Mouse (Mus musculus) neural tube, embryonic 14.5 days (tissue): ENCODE measurements around the gene Rbm33. TPM values are rescaled to one million over a fixed set of nuclear protein-coding genes. Genes with fewer than 3 reads are reported as not detected.
A peak's percentile ranks its signal among the peaks of the same experiment; 100 is the strongest.

Experiments used
- ATAC-seq: fragments of 200-750 bp; cut with Nextera tagmentation; 2 replicates; pipeline ENCODE4 v1.8.0; 2017; ENCODE audit warnings: low read depth, mild to moderate bottlenecking, moderate TSS enrichment, moderate library complexity
- H3K27ac ChIP-seq: fragments of 300-500 bp; sonication (generic); 2 replicates; pipeline ENCODE4 v1.5.1; 2014; ENCODE audit warnings: low read depth, mild to moderate bottlenecking, control low read depth, low read length, moderate library complexity, mixed read lengths
- H3K27me3 ChIP-seq: fragments of 300-500 bp; sonication (generic); 2 replicates; pipeline ENCODE4 v1.6.1; 2014; ENCODE audit warnings: low read length; ENCODE audit not compliant: control insufficient read depth, insufficient read depth
- H3K36me3 ChIP-seq: fragments of 300-500 bp; sonication (generic); 2 replicates; pipeline ENCODE4 v1.6.1; 2014; ENCODE audit warnings: low read length, mixed read lengths; ENCODE audit not compliant: control insufficient read depth, insufficient read depth
- H3K4me1 ChIP-seq: fragments of 300-500 bp; sonication (generic); 2 replicates; pipeline ENCODE4 v1.6.1; 2014; ENCODE audit warnings: low read length; ENCODE audit not compliant: control insufficient read depth, insufficient read depth
- H3K4me2 ChIP-seq: fragments of 300-500 bp; sonication (generic); 2 replicates; pipeline ENCODE4 v1.6.1; 2014; ENCODE audit warnings: mild to moderate bottlenecking, low read depth, low read length, control low read depth
- H3K4me3 ChIP-seq: fragments of 300-500 bp; sonication (generic); 2 replicates; pipeline ENCODE4 v1.5.1; 2014; ENCODE audit warnings: low read depth, low read length, control low read depth, mixed read lengths
- H3K9ac ChIP-seq: fragments of 300-500 bp; sonication (generic); replicated peaks from 2 replicates; pipeline ENCODE4 v1.6.1; 2014; ENCODE audit warnings: low read depth, mild to moderate bottlenecking, control low read depth, low read length, mixed read lengths
- H3K9me3 ChIP-seq: fragments of 300-500 bp; sonication (generic); 2 replicates; pipeline ENCODE4 v1.6.1; 2016; ENCODE audit warnings: low read length; ENCODE audit not compliant: control insufficient read depth
- WGBS: fragments of 180-500 bp; shearing (Covaris S2); extraction: QIAGEN DNeasy Blood & Tissue Kit; methylation state at CpG from one replicate; pipeline ENCODE4 v1.1.7; 2014; 5-methylcytosine and 5-hydroxymethylcytosine counted together
- polyA plus RNA-seq: library from polyadenylated mRNA; unstranded; fragments of >200 nt; fragmentation: Nextera tagmentation; extraction: Ambion mirVana; gene quantifications from 2 replicates; pipeline ENCODE4 v1.2.1, GENCODE M21; 2014

Gene Rbm33
- polyA plus RNA-seq, 1 experiment from 2014 or later, result 26.6 TPM

DNA sequence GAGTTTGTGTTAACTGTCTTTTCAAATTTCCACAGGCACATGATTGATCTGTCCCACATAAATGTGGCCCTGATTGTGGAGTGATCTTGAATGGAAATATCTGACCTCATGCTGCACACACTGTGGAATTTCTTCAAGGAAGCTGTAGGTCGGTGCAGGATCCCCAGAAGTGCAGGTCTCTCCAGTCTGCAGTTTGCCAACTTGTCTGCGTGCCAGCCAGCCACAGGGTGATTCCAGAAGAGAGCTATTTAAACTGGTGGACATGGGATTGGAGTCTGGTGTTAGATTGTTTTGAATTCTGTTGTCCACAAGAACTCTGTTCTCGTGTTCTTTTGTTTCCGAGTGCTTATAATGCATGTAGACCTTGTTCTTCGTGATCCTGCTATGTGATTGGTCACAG, 96.6 kb downstream of the Rbm33 start:
- H3K4me1 ChIP-seq, result no peaks in the 10 kb centered on the region
- H3K27me3 ChIP-seq, result no peaks in the 10 kb centered on the region
- no peak overlapping the region for H3K27ac ChIP-seq
- 96% methylated on average over 5 of the region's 5 CpGs for WGBS
- ATAC-seq, result no peak
- no peak overlapping the region for H3K9ac ChIP-seq
- peaks cover 52% of the 10 kb centered on the region for H3K36me3 ChIP-seq
- H3K4me3 ChIP-seq, result no peak overlapping the region
- H3K9me3 ChIP-seq, result no peaks in the 10 kb centered on the region
- no peak overlapping the region for H3K4me2 ChIP-seq

DNA sequence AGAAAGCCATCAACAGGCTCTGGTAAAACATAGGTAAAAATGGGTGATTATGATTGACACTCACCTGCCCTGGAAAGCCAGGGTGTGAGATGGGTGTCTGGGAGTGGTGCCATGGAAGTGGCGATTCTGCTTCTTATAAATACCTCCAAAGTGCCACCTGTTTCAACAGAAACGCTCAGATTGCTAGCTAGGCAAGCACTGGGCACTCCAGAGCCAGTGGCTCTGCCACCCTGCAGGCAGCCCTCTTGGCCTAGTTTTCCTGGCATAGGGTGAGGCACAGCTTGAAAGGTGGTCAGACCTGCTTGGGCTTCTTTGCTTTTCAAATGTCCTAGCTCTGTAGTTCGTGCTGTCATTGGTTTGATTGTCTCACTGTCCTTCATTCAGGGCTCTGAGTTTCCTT, 97.2 kb downstream of the Rbm33 start:
- H3K4me1 ChIP-seq, result no peaks in the 10 kb centered on the region
- no peak overlapping the region for H3K4me2 ChIP-seq
- 94% methylated on average over 3 of the region's 3 CpGs for WGBS
- ATAC-seq, result no peak
- H3K27me3 ChIP-seq, result no peaks in the 10 kb centered on the region
- H3K4me3 ChIP-seq, result no peak overlapping the region
- H3K36me3 ChIP-seq, result peaks cover 54% of the 10 kb centered on the region
- no peaks in the 10 kb centered on the region for H3K9me3 ChIP-seq
- no peak overlapping the region for H3K9ac ChIP-seq
- H3K27ac ChIP-seq, result no peak overlapping the region

GRCm38 (mm10) chr5:28416029-28416428, 99.1 kb downstream of the Rbm33 start:
- Histone ChIP-seq H3K4me3 (no peak overlapping the region), H3K9ac (no peak overlapping the region), H3K36me3 (peaks cover 54% of the 10 kb centered on the region), H3K4me2 (no peak overlapping the region), H3K9me3 (no peaks in the 10 kb centered on the region), H3K27me3 (no peaks in the 10 kb centered on the region), H3K27ac (no peak overlapping the region), H3K4me1 (no peaks in the 10 kb centered on the region)
- no peak for ATAC-seq

GRCm38 (mm10) chr5:28418734-28419133, 101.8 kb downstream of the Rbm33 start:
- ATAC-seq, result no peak
- H3K4me3 ChIP-seq, result no peak overlapping the region
- H3K27me3 ChIP-seq, result no peaks in the 10 kb centered on the region
- no peaks in the 10 kb centered on the region for H3K9me3 ChIP-seq
- H3K4me2 ChIP-seq, result no peak overlapping the region
- no peaks in the 10 kb centered on the region for H3K4me1 ChIP-seq
- H3K36me3 ChIP-seq, result peaks cover 33% of the 10 kb centered on the region
- H3K9ac ChIP-seq, result no peak overlapping the region
- 82% methylated on average over 10 of the region's 10 CpGs for WGBS
- H3K27ac ChIP-seq, result no peak overlapping the region

- peaks cover 23% of the 10 kb centered on the region for H3K36me3 ChIP-seq
- H3K9ac ChIP-seq, result no peak overlapping the region
- no peak overlapping the region for H3K4me2 ChIP-seq
- H3K27ac ChIP-seq, result no peak overlapping the region
- no peaks in the 10 kb centered on the region for H3K9me3 ChIP-seq
- no peaks in the 10 kb centered on the region for H3K4me1 ChIP-seq
- H3K4me3 ChIP-seq, result no peak overlapping the region
- 90% methylated on average over 12 of the region's 12 CpGs for WGBS
- ATAC-seq, result no peak
- H3K27me3 ChIP-seq, result no peaks in the 10 kb centered on the region
These were observed 102.8 kb downstream of the Rbm33 start for GRCm38 (mm10) chr5:28419640-28420265.

DNA sequence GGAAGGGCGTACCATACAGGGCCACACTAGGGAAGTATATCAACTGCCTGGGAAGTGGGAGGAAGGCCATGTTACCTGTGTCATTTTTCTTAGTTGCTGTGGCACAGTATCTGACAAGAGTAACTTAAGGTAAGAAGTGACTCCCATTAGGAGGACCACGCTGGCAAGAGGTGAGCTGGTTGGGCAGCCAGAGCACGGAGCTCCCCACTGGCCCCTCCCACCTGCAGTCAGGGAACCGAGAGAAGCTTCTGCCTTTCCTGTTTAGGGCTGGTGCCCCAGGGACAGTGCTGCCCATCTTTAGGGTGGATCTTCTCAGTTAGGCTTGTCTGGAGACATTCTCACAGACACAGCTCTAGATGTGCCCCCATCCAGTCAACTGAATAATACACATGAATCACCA, 106.9 kb downstream of the Rbm33 start:
- ATAC-seq, result no peak
- H3K9me3 ChIP-seq, result no peaks in the 10 kb centered on the region
- H3K9ac ChIP-seq, result no peak overlapping the region
- no peak overlapping the region for H3K4me3 ChIP-seq
- H3K27ac ChIP-seq, result no peak overlapping the region
- no peaks in the 10 kb centered on the region for H3K4me1 ChIP-seq
- H3K4me2 ChIP-seq, result no peak overlapping the region
- H3K36me3 ChIP-seq, result 0 out of 2 replicates have a peak, but pooled peaks cover under 1% of the 10 kb centered on the region
- no peaks in the 10 kb centered on the region for H3K27me3 ChIP-seq
- 74% methylated on average over 4 of the region's 4 CpGs for WGBS

DNA sequence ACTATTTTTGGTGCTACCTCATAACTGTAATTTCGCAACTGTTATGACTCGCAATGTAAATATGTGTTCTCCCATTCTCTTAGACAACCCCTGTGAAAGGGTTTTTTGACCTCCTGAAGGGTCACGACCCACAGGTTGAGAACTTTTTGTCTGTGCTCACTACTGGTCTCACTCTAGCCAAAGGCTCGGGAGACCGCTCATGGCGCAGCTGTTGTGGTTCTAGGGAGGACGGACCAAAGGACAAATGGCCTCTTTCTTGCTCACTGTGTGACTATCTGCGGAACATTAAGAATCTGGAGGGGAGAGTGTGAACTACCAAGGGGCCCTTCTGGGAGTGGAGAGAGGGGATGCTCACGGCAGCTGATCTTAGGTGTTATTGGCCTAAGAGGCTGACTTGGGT, 109.0 kb downstream of the Rbm33 start:
- 93% methylated on average over 9 of the region's 9 CpGs for WGBS
- Histone ChIP-seq H3K4me1 (no peaks in the 10 kb centered on the region), H3K9me3 (no peaks in the 10 kb centered on the region), H3K4me3 (no peak overlapping the region), H3K27ac (no peak overlapping the region), H3K36me3 (no peaks in the 10 kb centered on the region), H3K9ac (no peak overlapping the region), H3K4me2 (no peak overlapping the region), H3K27me3 (no peaks in the 10 kb centered on the region)
- no peak for ATAC-seq

DNA sequence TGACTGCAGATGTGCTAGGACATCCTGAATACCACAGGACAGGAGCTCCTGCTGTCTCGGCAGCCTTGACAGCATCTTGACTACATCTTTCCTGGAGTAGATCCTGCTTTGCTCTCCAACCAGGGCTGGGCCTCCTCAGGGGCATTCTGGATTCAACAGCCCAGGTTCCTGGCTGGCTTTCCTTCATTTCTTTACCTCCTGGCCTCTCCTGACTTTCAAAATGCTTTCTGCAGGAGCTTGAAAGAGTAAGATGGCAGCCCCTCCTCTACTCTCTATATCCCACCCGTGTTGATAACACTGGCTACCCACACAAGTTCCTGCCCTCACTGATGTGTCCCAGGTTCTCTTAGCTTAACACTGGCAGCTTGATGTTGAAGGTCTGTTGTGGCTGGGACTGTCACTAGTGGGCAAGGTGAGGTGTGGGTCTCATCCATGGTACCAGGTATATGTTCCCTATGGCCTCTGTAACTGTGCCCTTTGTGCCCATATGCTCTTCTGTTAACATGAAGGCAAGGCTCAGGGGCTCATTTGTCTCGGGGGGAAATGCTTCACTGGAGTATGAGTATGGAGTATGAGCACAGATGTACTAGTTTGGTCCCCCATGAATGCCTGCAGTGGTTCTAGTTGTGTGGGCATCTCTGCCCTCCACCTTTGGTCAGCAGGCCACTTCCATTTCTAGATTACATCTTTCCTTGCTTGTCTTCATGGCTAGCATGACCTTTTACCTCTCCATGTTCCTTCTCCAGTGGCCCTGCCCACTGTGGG, 133.4 kb downstream of the Rbm33 start:
- Histone ChIP-seq H3K9me3 (no peaks in the 10 kb centered on the region), H3K36me3 (no peaks in the 10 kb centered on the region), H3K9ac (no peak overlapping the region), H3K4me3 (no peak overlapping the region), H3K4me1 (no peaks in the 10 kb centered on the region), H3K4me2 (no peak overlapping the region), H3K27me3 (no peaks in the 10 kb centered on the region; the same call in 1 of the 2 replicates), H3K27ac (no peak overlapping the region)
- ATAC-seq, result no peak
- 70% methylated on average over 3 of the region's 3 CpGs for WGBS

DNA sequence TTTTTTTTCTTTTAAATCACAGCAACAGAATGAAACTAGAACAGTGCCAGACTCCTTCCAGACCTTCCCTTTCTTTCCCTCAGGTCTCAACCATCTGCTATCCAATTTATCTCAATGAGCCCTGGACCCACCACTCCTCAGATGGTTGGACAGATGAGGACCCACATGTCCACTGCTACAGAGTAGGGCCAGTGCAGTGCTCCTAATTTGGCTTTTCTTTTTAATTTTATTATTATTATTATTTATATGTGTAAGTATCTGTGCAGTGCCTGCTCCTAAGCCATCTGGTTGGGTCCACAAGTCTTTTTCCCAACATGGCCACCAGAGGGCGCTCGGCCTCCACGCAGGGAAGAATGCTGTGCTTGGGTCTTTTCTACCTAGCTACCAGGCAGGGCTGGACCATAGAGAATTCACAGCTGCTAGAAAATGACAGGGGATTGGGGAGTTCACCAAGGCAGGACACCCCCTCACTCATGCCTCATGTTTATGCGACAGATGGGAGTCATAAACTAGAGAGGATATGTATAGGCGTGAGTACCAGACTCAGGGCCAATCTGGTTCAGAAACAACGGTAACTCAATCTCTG, 134.2 kb downstream of the Rbm33 start:
- no peaks in the 10 kb centered on the region for H3K4me1 ChIP-seq
- H3K36me3 ChIP-seq, result no peaks in the 10 kb centered on the region
- no peak overlapping the region for H3K27ac ChIP-seq
- ATAC-seq, result peak; percentile 91
- H3K4me3 ChIP-seq, result no peak overlapping the region
- H3K4me2 ChIP-seq, result no peak overlapping the region
- H3K9me3 ChIP-seq, result no peaks in the 10 kb centered on the region
- H3K9ac ChIP-seq, result no peak overlapping the region
- WGBS, result 30% methylated on average over 6 of the region's 6 CpGs
- peaks cover 8% of the 10 kb centered on the region for H3K27me3 ChIP-seq
